Mouse (Mus musculus) layer of hippocampus, postnatal 10 days (tissue): ENCODE data around the gene Gm17657. TPM values are rescaled to one million over a fixed set of nuclear protein-coding genes. Genes with fewer than 3 reads are reported as not detected.
A peak's percentile ranks its signal among the peaks of the same experiment; 100 is the strongest.
"Not testable (repeated sequence)": the region's sequence is repeated elsewhere in the genome, so short reads cannot be mapped to it uniquely, and the experiment has no call there.

ENCODE experiments used
- DNase-seq, 2 experiments: peaks; one replicate each; pipeline ENCODE4 v3.0.0; 2021; ENCODE audit warnings: low spot score in 2 of 2
- total RNA-seq, 2 experiments: library from RNA; stranded (reverse); gene quantifications; 2 replicates each; pipeline ENCODE4 v1.2.3; 2021

Gm17657 gene
- total RNA-seq, 2 experiments from 2014 or later, result not detected

GRCm38 (mm10) chr17:29502669-29503665 lies 46.5 kb downstream of the Gm17657 start:
- DNase-seq, result no peak

GRCm38 (mm10) chr17:29502005-29502668 lies 47.3 kb downstream of the Gm17657 start:
- no peak for DNase-seq

- DNase-seq, result no peak
Measured at GRCm38 (mm10) chr17:29500802-29501469, 48.5 kb downstream of the Gm17657 start.

GRCm38 (mm10) chr17:29500243-29500740 lies 49.1 kb downstream of the Gm17657 start:
- DNase-seq, result no peak

GRCm38 (mm10) chr17:29499511-29499910 lies 49.9 kb downstream of the Gm17657 start:
- DNase-seq, result no peak

- not testable (repeated sequence) for DNase-seq
Measured at GRCm38 (mm10) chr17:29498952-29499351, 50.5 kb downstream of the Gm17657 start.

GRCm38 (mm10) chr17:29498028-29498427 lies 51.4 kb downstream of the Gm17657 start:
- peak in 1 of 2 experiments; percentile 19 for DNase-seq

- not testable (repeated sequence) for DNase-seq
Measured at GRCm38 (mm10) chr17:29497481-29497880, 52.0 kb downstream of the Gm17657 start.

- DNase-seq, result no peak
Measured at GRCm38 (mm10) chr17:29497071-29497354, 52.4 kb downstream of the Gm17657 start.

GRCm38 (mm10) chr17:29496211-29497070 lies 53.0 kb downstream of the Gm17657 start:
- DNase-seq, result no peak

- DNase-seq, result no peak
Measured at GRCm38 (mm10) chr17:29494732-29495076, 54.7 kb downstream of the Gm17657 start.

GRCm38 (mm10) chr17:29494062-29494731 lies 55.2 kb downstream of the Gm17657 start:
- DNase-seq, result no peak

GRCm38 (mm10) chr17:29493461-29493980 lies 55.9 kb downstream of the Gm17657 start:
- DNase-seq, result no peak

- DNase-seq, result peak; percentile 56 to 68
Measured at GRCm38 (mm10) chr17:29492269-29493191, 56.9 kb downstream of the Gm17657 start.

- peak; percentile 22 to 53 for DNase-seq
Measured at GRCm38 (mm10) chr17:29491591-29492268, 57.7 kb downstream of the Gm17657 start.

GRCm38 (mm10) chr17:29490713-29491581 lies 58.5 kb downstream of the Gm17657 start, which contains the start of gene Pim1:
TSS of gene Pim1 (plus strand) at chr17:29490753.
- no peak for DNase-seq
